Mouse (Mus musculus): ENCODE data around the gene Snupn. TPM values are rescaled to one million over a fixed set of nuclear protein-coding genes. Genes with fewer than 3 reads are reported as not detected.
A peak's percentile ranks its signal among the peaks of the same experiment; 100 is the strongest.
"Not testable (repeated sequence)": the region's sequence is repeated elsewhere in the genome, so short reads cannot be mapped to it uniquely, and the experiment has no call there.

Gene Snupn
- 10 to 100 TPM; 14.4 to 15.2 TPM for total RNA-seq (2021)
- long read RNA-seq, experiment 1, transcript Snupn-201 (9 exons, 1,391 nt), result major isoform, 7 of 10 reads
- long read RNA-seq, experiment 1, partial matches to known transcripts, result 3 of 10 reads
- long read RNA-seq, experiment 1, other reads (novel, unspliced or antisense), result 0 of 10 reads
- long read RNA-seq, experiment 2, transcript Snupn-201 (9 exons, 1,391 nt), result major isoform, 30 of 37 reads
- long read RNA-seq, experiment 2, partial matches to known transcripts, result 5 of 37 reads
- long read RNA-seq, experiment 2, other reads (novel, unspliced or antisense), result 2 of 37 reads

- DNase-seq (ENCODE audit: low spot score in 2 of 2), result peak; percentile 94
Measured at GRCm38 (mm10) chr9:56950414-56951400, at the start of gene Snupn. Gene Snupn, plus strand, starts transcription at chr9:56950878.

- no peak for DNase-seq (ENCODE audit: low spot score in 2 of 2)
Measured at GRCm38 (mm10) chr9:56901187-56901586, 49.5 kb upstream of the Snupn start.

GRCm38 (mm10) chr9:56903662-56904061 is 47.0 kb upstream of the Snupn start:
- DNase-seq (ENCODE audit: low spot score in 2 of 2), result no peak

GRCm38 (mm10) chr9:56907549-56907948 is 43.1 kb upstream of the Snupn start:
- no peak for DNase-seq (ENCODE audit: low spot score in 2 of 2)

- DNase-seq (ENCODE audit: low spot score in 2 of 2), result not testable (repeated sequence)
Measured at GRCm38 (mm10) chr9:56909991-56910390, 40.7 kb upstream of the Snupn start.

- no peak for DNase-seq (ENCODE audit: low spot score in 2 of 2)
Measured at GRCm38 (mm10) chr9:56911017-56911416, 39.7 kb upstream of the Snupn start.

- DNase-seq (ENCODE audit: low spot score in 2 of 2), result no peak
Measured at GRCm38 (mm10) chr9:56913991-56914390, 36.7 kb upstream of the Snupn start.

GRCm38 (mm10) chr9:56915116-56915515 is 35.6 kb upstream of the Snupn start:
- no peak for DNase-seq (ENCODE audit: low spot score in 2 of 2)

- no peak for DNase-seq (ENCODE audit: low spot score in 2 of 2)
Measured at GRCm38 (mm10) chr9:56915695-56916410, 34.8 kb upstream of the Snupn start.

GRCm38 (mm10) chr9:56917131-56917530 is 33.5 kb upstream of the Snupn start:
- DNase-seq (ENCODE audit: low spot score in 2 of 2), result no peak

GRCm38 (mm10) chr9:56918466-56918865 is 32.2 kb upstream of the Snupn start:
- no peak for DNase-seq (ENCODE audit: low spot score in 2 of 2)

- DNase-seq (ENCODE audit: low spot score in 2 of 2), result no peak
Measured at GRCm38 (mm10) chr9:56922746-56923145, 27.9 kb upstream of the Snupn start.

GRCm38 (mm10) chr9:56923841-56924650 is 26.6 kb upstream of the Snupn start:
- no peak for DNase-seq (ENCODE audit: low spot score in 2 of 2)

- DNase-seq (ENCODE audit: low spot score in 2 of 2), result peak; percentile 91 to 94
Measured at GRCm38 (mm10) chr9:56924651-56925027, 26.0 kb upstream of the Snupn start.

GRCm38 (mm10) chr9:56925291-56926024 is 25.2 kb upstream of the Snupn start:
- no peak for DNase-seq (ENCODE audit: low spot score in 2 of 2)

- DNase-seq (ENCODE audit: low spot score in 2 of 2), result no peak
Measured at GRCm38 (mm10) chr9:56926025-56926360, 24.7 kb upstream of the Snupn start.

- DNase-seq (ENCODE audit: low spot score in 2 of 2), result no peak
Measured at GRCm38 (mm10) chr9:56926387-56926786, 24.3 kb upstream of the Snupn start.

GRCm38 (mm10) chr9:56927191-56928012 is 23.3 kb upstream of the Snupn start:
- peak; percentile 41 to 50 for DNase-seq (ENCODE audit: low spot score in 2 of 2)

Data from adrenal gland, adult 18-20 months (tissue).